Mouse (Mus musculus): ENCODE data around the gene Tubg2. TPM values are rescaled to one million over a fixed set of nuclear protein-coding genes. Genes with fewer than 3 reads are reported as not detected.
A peak's percentile ranks its signal among the peaks of the same experiment; 100 is the strongest.

The Tubg2 gene
- total RNA-seq, 4 experiments from 2014 or later = 2.9 to 3.6 (median 3.2) TPM

- DNase-seq (ENCODE audit: low spot score in 2 of 2) = no peak
Observed at GRCm38 (mm10) chr11:101176933-101177773, 21.4 kb downstream of the Tubg2 start.

- DNase-seq (ENCODE audit: low spot score in 2 of 2) = no peak
Observed at GRCm38 (mm10) chr11:101178061-101179058, 22.7 kb downstream of the Tubg2 start.

- no peak for DNase-seq (ENCODE audit: low spot score in 2 of 2)
Observed at GRCm38 (mm10) chr11:101179306-101179705, 23.6 kb downstream of the Tubg2 start.

- no peak for DNase-seq (ENCODE audit: low spot score in 2 of 2)
Observed at GRCm38 (mm10) chr11:101180261-101180660, 24.6 kb downstream of the Tubg2 start.

- DNase-seq (ENCODE audit: low spot score in 2 of 2) = no peak
Observed at GRCm38 (mm10) chr11:101180846-101181740, 25.4 kb downstream of the Tubg2 start.

GRCm38 (mm10) chr11:101181961-101182360, 26.3 kb downstream of the Tubg2 start:
- no peak for DNase-seq (ENCODE audit: low spot score in 2 of 2)

GRCm38 (mm10) chr11:101182771-101183517, 27.2 kb downstream of the Tubg2 start:
- DNase-seq (ENCODE audit: low spot score in 2 of 2) = no peak

- DNase-seq (ENCODE audit: low spot score in 2 of 2) = no peak
Observed at GRCm38 (mm10) chr11:101184984-101185383, 29.3 kb downstream of the Tubg2 start.

- no peak for DNase-seq (ENCODE audit: low spot score in 2 of 2)
Observed at GRCm38 (mm10) chr11:101185441-101185840, 29.7 kb downstream of the Tubg2 start.

- no peak for DNase-seq (ENCODE audit: low spot score in 2 of 2)
Observed at GRCm38 (mm10) chr11:101186526-101187247, 31.0 kb downstream of the Tubg2 start.

GRCm38 (mm10) chr11:101187541-101187940, 31.8 kb downstream of the Tubg2 start:
- no peak for DNase-seq (ENCODE audit: low spot score in 2 of 2)

- no peak for DNase-seq (ENCODE audit: low spot score in 2 of 2)
Observed at GRCm38 (mm10) chr11:101188166-101188805, 32.6 kb downstream of the Tubg2 start.

- DNase-seq (ENCODE audit: low spot score in 2 of 2) = peak; percentile 64 to 73
Observed at GRCm38 (mm10) chr11:101189495-101190180, 33.9 kb downstream of the Tubg2 start.

GRCm38 (mm10) chr11:101190181-101190912, 34.6 kb downstream of the Tubg2 start:
- no peak for DNase-seq (ENCODE audit: low spot score in 2 of 2)

- no peak for DNase-seq (ENCODE audit: low spot score in 2 of 2)
Observed at GRCm38 (mm10) chr11:101190913-101191907, 35.5 kb downstream of the Tubg2 start.

GRCm38 (mm10) chr11:101191919-101192470, 36.3 kb downstream of the Tubg2 start:
- DNase-seq (ENCODE audit: low spot score in 2 of 2) = no peak
